ENCODE assay signal across 8 mouse cellular contexts in the genomic region with DNA sequence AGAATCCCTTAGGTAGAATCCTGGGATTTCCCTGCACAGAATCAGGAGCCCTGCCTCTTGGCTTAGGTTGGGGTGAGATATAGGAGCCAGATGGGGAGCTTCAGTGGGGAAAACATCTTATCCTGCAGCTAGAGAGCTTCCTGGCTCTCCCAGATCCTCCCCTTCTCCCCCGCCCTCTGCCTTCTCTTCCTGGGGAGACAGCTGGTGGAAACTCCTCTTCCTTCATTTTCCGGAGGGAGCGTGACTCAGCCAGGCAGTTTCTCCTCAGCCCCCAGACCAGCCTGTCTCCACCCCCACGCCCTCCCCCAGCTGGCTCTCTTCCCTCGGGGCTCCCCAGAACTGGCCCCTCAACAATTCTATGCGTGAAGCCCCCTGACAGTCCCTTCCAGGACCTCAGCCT. TPM values are rescaled to one million over a fixed set of nuclear protein-coding genes. Genes with fewer than 3 reads are reported as not detected.
DNase-seq lines count a peak whose midpoint lies in the region; ATAC-seq lines count a peak whose summit lies in the region.

No protein-coding gene starts in this region.

- H3K9ac ChIP-seq in embryonic facial prominence, embryonic 11.5 days (replicated peaks; ENCODE audit: low read length): peak overlapping the region; percentile 15; the same call in 1 of the 2 replicates
- no peak overlapping the region for H3K9ac ChIP-seq in neural tube, embryonic 15.5 days (replicated peaks)

- peaks cover 2% of the 10 kb centered on the region for H3K4me1 ChIP-seq in embryonic facial prominence, embryonic 11.5 days (ENCODE audit: control insufficient read depth, insufficient read depth, low read length)
- H3K4me1 ChIP-seq in neural tube, embryonic 15.5 days: peaks cover 7% of the 10 kb centered on the region

- DNase-seq in left cerebral cortex, adult 11 months (ENCODE audit: low spot score): peak; percentile 74
- no peak for DNase-seq in left cerebral cortex, postnatal 4 days
- DNase-seq in embryonic facial prominence, embryonic 11.5 days (ENCODE audit: low spot score): no peak
- peak; percentile 50 to 60 for DNase-seq in heart, postnatal 10 days
- no peak for DNase-seq in cerebellum, postnatal 36 days
- DNase-seq in lung, postnatal 25 days (ENCODE audit: low spot score): no peak

- H3K4me3 ChIP-seq in embryonic facial prominence, embryonic 11.5 days (ENCODE audit: low read depth, low read length): no peak overlapping the region
- no peak overlapping the region for H3K4me3 ChIP-seq in neural tube, embryonic 15.5 days (replicated peaks)

- H3K9me3 ChIP-seq in embryonic facial prominence, embryonic 11.5 days (replicated peaks; ENCODE audit: control insufficient read depth, low read length): no peaks in the 10 kb centered on the region
- no peaks in the 10 kb centered on the region for H3K9me3 ChIP-seq in neural tube, embryonic 15.5 days (replicated peaks)

- H3K4me2 ChIP-seq in embryonic facial prominence, embryonic 11.5 days (ENCODE audit: low read depth, low read length): no peak overlapping the region
- H3K4me2 ChIP-seq in neural tube, embryonic 15.5 days: no peak overlapping the region

- no peaks in the 10 kb centered on the region for H3K36me3 ChIP-seq in embryonic facial prominence, embryonic 11.5 days (replicated peaks; ENCODE audit: control insufficient read depth, insufficient read depth, low read depth, low read length)
- H3K36me3 ChIP-seq in neural tube, embryonic 15.5 days: no peaks in the 10 kb centered on the region

- intact Hi-C loops in left cerebral cortex, postnatal 4 days (cut with DNase I): no loop called here
- intact Hi-C loops in heart, postnatal 10 days (cut with DNase I): no loop called here

- no peak overlapping the region; the same call in 1 of the 2 replicates for H3K27ac ChIP-seq in embryonic facial prominence, embryonic 11.5 days (replicated peaks; ENCODE audit: low read depth, low read length)
- peak overlapping the region; percentile 54 for H3K27ac ChIP-seq in neural tube, embryonic 15.5 days (replicated peaks)

- H3K27me3 ChIP-seq in embryonic facial prominence, embryonic 11.5 days (ENCODE audit: control insufficient read depth, insufficient read depth, low read length): no peaks in the 10 kb centered on the region
- 0 out of 2 replicates have a peak, but pooled peaks cover 2% of the 10 kb centered on the region for H3K27me3 ChIP-seq in neural tube, embryonic 15.5 days (replicated peaks)

- ATAC-seq in embryonic facial prominence, embryonic 11.5 days (replicated peaks; ENCODE audit: insufficient number of reproducible peaks, low FRiP score, low TSS enrichment, low read depth): no peak
- ATAC-seq in neural tube, embryonic 15.5 days (ENCODE audit: low FRiP score): no peak
- no peak for ATAC-seq in megakaryocyte-erythroid progenitor cell, adult 5-6 weeks (replicated peaks; ENCODE audit: low FRiP score, low TSS enrichment, poor library complexity, severe bottlenecking)

- WGBS in embryonic facial prominence, embryonic 11.5 days: 13% methylated on average over 4 of the region's 6 CpGs
- WGBS in neural tube, embryonic 15.5 days: 19% methylated on average over 3 of the region's 6 CpGs

RNA-seq across cellular contexts. Expression of a gene that starts 12.2 kb away (rescaled TPM):
- 10 to 100 TPM; 24.7 to 26.7 TPM for total RNA-seq in left cerebral cortex, postnatal 4 days (2021)
- 1.6 and 1.9 TPM in 2 replicates for polyA plus RNA-seq in embryonic facial prominence, embryonic 11.5 days (2014; fragmentation: Nextera tagmentation; extraction: Ambion mirVana)
- 10 to 100 TPM; 18.4 to 23.3 TPM for total RNA-seq in heart, postnatal 10 days (2021)
- polyA plus RNA-seq in neural tube, embryonic 15.5 days (2015; fragmentation: Nextera tagmentation; extraction: Ambion mirVana): 1.7 and 2.5 TPM in 2 replicates
- total RNA-seq in megakaryocyte-erythroid progenitor cell, adult 5-6 weeks (2014; fragmentation: Nextera tagmentation): 10.8 and 11.3 TPM in 2 replicates
- 2.4 and 4.6 TPM in 2 replicates for total RNA-seq in megakaryocyte-erythroid progenitor cell, adult 5-6 weeks (2017)

RNA-seq across cellular contexts. Expression of a gene that starts 43.5 kb away (rescaled TPM):
- total RNA-seq in left cerebral cortex, postnatal 4 days (2021): 1 to 10 TPM; 1.5 to 1.7 TPM
- polyA plus RNA-seq in embryonic facial prominence, embryonic 11.5 days (2014; fragmentation: Nextera tagmentation; extraction: Ambion mirVana): 4.0 and 4.2 TPM in 2 replicates
- total RNA-seq in heart, postnatal 10 days (2021): 100 to 1,000 TPM; 129 to 136 TPM
- 7.6 and 8.6 TPM in 2 replicates for polyA plus RNA-seq in neural tube, embryonic 15.5 days (2015; fragmentation: Nextera tagmentation; extraction: Ambion mirVana)
- 3.7 and 6.2 TPM in 2 replicates for total RNA-seq in megakaryocyte-erythroid progenitor cell, adult 5-6 weeks (2014; fragmentation: Nextera tagmentation)
- total RNA-seq in megakaryocyte-erythroid progenitor cell, adult 5-6 weeks (2017): 5.0 and 5.8 TPM in 2 replicates

RNA-seq across cellular contexts. Expression of a gene that starts 59.8 kb away (rescaled TPM):
- total RNA-seq in left cerebral cortex, postnatal 4 days (2021): 10 to 100 TPM; 83.6 to 91.1 TPM
- 1.4 and 1.9 TPM in 2 replicates for polyA plus RNA-seq in embryonic facial prominence, embryonic 11.5 days (2014; fragmentation: Nextera tagmentation; extraction: Ambion mirVana)
- not detected for total RNA-seq in heart, postnatal 10 days (2021)
- 69.0 and 84.0 TPM in 2 replicates for polyA plus RNA-seq in neural tube, embryonic 15.5 days (2015; fragmentation: Nextera tagmentation; extraction: Ambion mirVana)
- total RNA-seq in megakaryocyte-erythroid progenitor cell, adult 5-6 weeks (2014; fragmentation: Nextera tagmentation): not detected in 2 replicates
- not detected in 2 replicates for total RNA-seq in megakaryocyte-erythroid progenitor cell, adult 5-6 weeks (2017)

Comparison
In these comparisons a context has a peak if more than half of its experiments do, and no peak if none do; other contexts are left out.
1. DNase-seq: peak in left cerebral cortex, adult 11 months (single experiment) and heart, postnatal 10 days (2 of 2); none in left cerebral cortex, postnatal 4 days (single experiment), embryonic facial prominence, embryonic 11.5 days (single experiment), cerebellum, postnatal 36 days (0 of 2) and lung, postnatal 25 days (single experiment).
2. RNA of a gene that starts 43.5 kb away (total RNA-seq): 129 to 136 TPM in heart, postnatal 10 days; 3.7 to 6.2 TPM in megakaryocyte-erythroid progenitor cell, adult 5-6 weeks and 1.5 to 1.7 TPM in left cerebral cortex, postnatal 4 days; every median in the first group is over 10 times any median in the second.
3. RNA of a gene that starts 59.8 kb away (total RNA-seq): 83.6 to 91.1 TPM in left cerebral cortex, postnatal 4 days; not detected in heart, postnatal 10 days and not detected in megakaryocyte-erythroid progenitor cell, adult 5-6 weeks; every median in the first group is over 10 times any median in the second.